Mouse (Mus musculus) embryonic facial prominence, embryonic 13.5 days (tissue): ENCODE results near the gene Tnni3k. TPM values are rescaled to one million over a fixed set of nuclear protein-coding genes. Genes with fewer than 3 reads are reported as not detected.

Experiments used
- ATAC-seq: fragments of 200-750 bp; cut with Nextera tagmentation; 2 replicates; pipeline ENCODE4 v1.8.0; 2017; ENCODE audit warnings: low read depth; ENCODE audit not compliant: insufficient number of reproducible peaks, insufficient read depth, low FRiP score, low TSS enrichment
- H3K27ac ChIP-seq: fragments of 300-500 bp; sonication (generic); 2 replicates; pipeline ENCODE4 v1.5.1; 2015; ENCODE audit warnings: moderate library complexity, mild to moderate bottlenecking, inconsistent platforms
- H3K27me3 ChIP-seq: fragments of 300-500 bp; sonication (generic); 2 replicates; pipeline ENCODE4 v1.6.1; 2015; ENCODE audit warnings: mild to moderate bottlenecking, inconsistent platforms
- H3K36me3 ChIP-seq: fragments of 300-500 bp; sonication (generic); 2 replicates; pipeline ENCODE4 v1.6.1; 2015; ENCODE audit warnings: mild to moderate bottlenecking, inconsistent platforms
- H3K4me1 ChIP-seq: fragments of 300-500 bp; sonication (generic); 2 replicates; pipeline ENCODE4 v1.6.1; 2015; ENCODE audit warnings: inconsistent platforms
- H3K4me2 ChIP-seq: fragments of 300-500 bp; sonication (generic); 2 replicates; pipeline ENCODE4 v1.6.1; 2015; ENCODE audit warnings: moderate library complexity, mild to moderate bottlenecking, inconsistent platforms
- H3K4me3 ChIP-seq: fragments of 300-500 bp; sonication (generic); 2 replicates; pipeline ENCODE4 v1.5.1; 2015; ENCODE audit warnings: mild to moderate bottlenecking, inconsistent platforms
- H3K9ac ChIP-seq: fragments of 300-500 bp; sonication (generic); 2 replicates; pipeline ENCODE4 v1.6.1; 2015; ENCODE audit warnings: mild to moderate bottlenecking, inconsistent platforms
- H3K9me3 ChIP-seq: fragments of 300-500 bp; sonication (generic); 2 replicates; pipeline ENCODE4 v1.6.1; 2016; ENCODE audit warnings: inconsistent platforms
- WGBS: fragments of 180-500 bp; shearing (Covaris S2); methylation state at CpG from one replicate; pipeline ENCODE4 v1.1.7; 2015; ENCODE audit warnings: mixed read lengths; 5-methylcytosine and 5-hydroxymethylcytosine counted together
- polyA plus RNA-seq: library from polyadenylated mRNA; unstranded; fragments of >200 nt; fragmentation: Nextera tagmentation; extraction: Ambion mirVana; gene quantifications from 2 replicates; pipeline ENCODE4 v1.2.1, GENCODE M21; 2015

Gene Tnni3k
- polyA plus RNA-seq = 0.08 and 0.10 TPM in 2 replicates

DNA sequence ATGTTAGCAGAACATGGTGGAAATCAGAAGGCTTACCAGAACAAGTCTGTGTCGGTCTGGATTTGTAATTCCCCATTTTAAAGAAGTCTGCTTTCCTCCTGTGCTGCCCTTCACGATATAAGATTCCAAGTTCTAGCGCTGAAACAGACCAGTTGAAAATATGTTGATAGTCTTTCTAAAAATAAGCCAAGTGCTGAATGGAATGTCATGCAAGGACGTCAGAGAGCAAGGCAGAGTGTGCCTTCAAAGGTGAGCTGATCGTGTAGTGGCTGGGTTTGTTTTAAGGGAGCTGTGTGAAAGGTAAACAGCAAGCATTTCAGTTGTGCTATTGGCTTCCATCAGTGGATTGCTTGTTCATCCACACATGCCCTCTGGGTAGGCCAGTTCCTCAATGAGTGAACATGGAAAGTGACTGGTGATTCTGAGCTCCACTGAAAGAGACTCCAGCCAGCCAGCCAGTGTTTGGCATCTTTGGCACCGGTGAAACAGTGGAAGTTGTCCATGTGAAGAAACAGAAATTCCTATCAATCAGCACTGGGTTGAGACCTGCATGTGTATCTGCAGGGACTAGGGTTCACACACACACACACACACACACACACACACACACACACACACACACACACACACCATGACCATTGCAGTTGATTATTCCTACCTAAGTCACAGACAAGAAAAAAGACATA is at the start of gene Tnni3k:
Gene Tnni3k, minus strand, starts transcription at position 177 of the 686 bp plus-strand sequence.
- Histone ChIP-seq H3K9ac (no peak within 1 kb of the TSS), H3K4me2 (no peak within 1 kb of the TSS), H3K9me3 (no peaks in the 10 kb centered on the region), H3K4me3 (no peak within 1 kb of the TSS), H3K36me3 (no peaks in the 10 kb centered on the region), H3K4me1 (no peaks in the 10 kb centered on the region), H3K27ac (no peak within 1 kb of the TSS), H3K27me3 (no peaks in the 10 kb centered on the region)
- 72% methylated on average over 6 of the region's 6 CpGs for WGBS
- ATAC-seq = no peak

DNA sequence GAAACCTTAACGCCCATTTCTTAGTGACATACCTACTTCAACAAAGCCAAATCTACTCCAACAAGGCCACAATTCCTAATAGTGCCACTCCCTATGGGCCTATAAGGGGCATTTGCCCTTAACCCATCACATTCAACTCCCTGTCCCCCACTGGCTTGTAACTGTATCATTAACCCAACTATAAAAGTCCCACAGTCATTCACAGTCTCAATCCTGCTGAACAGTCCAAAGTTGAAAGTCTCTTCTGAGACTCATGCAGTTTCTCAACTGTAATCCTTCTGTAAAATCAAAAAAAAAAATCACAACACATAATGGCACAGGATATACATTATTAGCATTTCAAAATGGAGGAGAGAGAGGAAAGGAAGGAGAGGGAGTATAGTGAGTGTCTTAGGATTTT is 44.1 kb upstream of the Tnni3k start:
- no peak overlapping the region for H3K27ac ChIP-seq
- no peak overlapping the region for H3K4me3 ChIP-seq
- no peak for ATAC-seq
- H3K27me3 ChIP-seq = no peaks in the 10 kb centered on the region
- no peaks in the 10 kb centered on the region for H3K4me1 ChIP-seq
- H3K9me3 ChIP-seq = no peaks in the 10 kb centered on the region
- H3K9ac ChIP-seq = no peak overlapping the region
- 75% methylated on average over 1 of the region's 1 CpGs for WGBS
- no peak overlapping the region for H3K4me2 ChIP-seq
- H3K36me3 ChIP-seq = no peaks in the 10 kb centered on the region

DNA sequence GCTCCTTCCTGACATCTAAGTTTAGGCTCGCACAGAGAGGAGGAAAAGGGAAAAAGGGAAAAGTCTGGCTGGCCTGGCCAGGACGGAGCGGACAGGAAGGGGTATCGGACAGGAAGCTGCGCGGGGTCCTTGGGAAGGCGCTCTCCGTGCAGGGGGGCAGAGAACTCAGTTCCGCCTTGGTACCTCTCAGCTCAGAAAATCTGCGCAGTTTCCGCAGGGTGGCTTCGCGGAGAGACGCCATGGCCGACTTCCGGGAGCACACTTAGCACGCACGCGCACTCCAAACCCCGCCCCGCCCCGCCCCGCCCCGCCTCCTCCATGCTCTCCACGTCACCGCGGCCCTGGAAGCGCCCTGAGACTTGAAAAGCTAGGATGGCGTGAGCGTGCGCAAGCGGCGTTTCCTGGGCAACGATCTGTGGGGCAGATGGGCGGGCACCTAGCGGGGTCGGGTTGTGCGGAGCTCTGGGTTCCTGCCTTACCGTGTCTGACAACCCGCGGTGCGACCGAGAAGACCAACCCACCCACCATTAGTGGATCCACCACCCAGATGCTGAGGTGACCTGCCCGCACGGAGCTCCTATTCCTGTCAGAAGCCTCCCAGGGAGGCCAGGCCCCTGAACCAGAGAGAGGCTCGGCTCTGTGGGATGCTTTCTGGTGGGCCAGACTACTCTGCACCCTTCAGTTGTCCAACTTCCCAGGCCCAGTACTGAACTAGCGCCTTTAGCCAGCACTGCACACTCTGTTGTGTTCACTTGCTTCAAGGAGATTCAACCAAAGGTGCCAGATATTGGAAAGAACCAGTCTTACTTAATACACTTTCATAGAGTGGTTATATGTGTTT is 38.1 kb upstream of the Tnni3k start, which contains the start of the genes Fpgt and Lrriq3:
Gene Fpgt, minus strand, starts transcription at position 288 of the 841 bp plus-strand sequence.
Gene Lrriq3, plus strand, starts transcription at position 319 of the 841 bp plus-strand sequence.
- Histone ChIP-seq H3K36me3 (no peaks in the 10 kb centered on the region), H3K27ac (peak within 1 kb of the TSS; percentile 84), H3K9ac (peak within 1 kb of the TSS; percentile 81), H3K9me3 (no peaks in the 10 kb centered on the region), H3K27me3 (no peaks in the 10 kb centered on the region), H3K4me3 (peak within 1 kb of the TSS; percentile 70), H3K4me2 (peak within 1 kb of the TSS; percentile 66), H3K4me1 (no peaks in the 10 kb centered on the region)
- WGBS = under 1% methylated on average over 47 of the region's 47 CpGs
- ATAC-seq = peak; percentile 99

GRCm38 (mm10) chr3:155092081-155092480 is 36.9 kb upstream of the Tnni3k start:
- no peaks in the 10 kb centered on the region for H3K4me1 ChIP-seq
- H3K27ac ChIP-seq = no peak overlapping the region
- 96% methylated on average over 6 of the region's 6 CpGs for WGBS
- H3K9ac ChIP-seq = no peak overlapping the region
- peak overlapping the region; percentile 70 for H3K4me3 ChIP-seq
- H3K27me3 ChIP-seq = no peaks in the 10 kb centered on the region
- H3K36me3 ChIP-seq = peaks cover 8% of the 10 kb centered on the region
- ATAC-seq = no peak
- H3K4me2 ChIP-seq = peak overlapping the region; percentile 66
- H3K9me3 ChIP-seq = no peaks in the 10 kb centered on the region

DNA sequence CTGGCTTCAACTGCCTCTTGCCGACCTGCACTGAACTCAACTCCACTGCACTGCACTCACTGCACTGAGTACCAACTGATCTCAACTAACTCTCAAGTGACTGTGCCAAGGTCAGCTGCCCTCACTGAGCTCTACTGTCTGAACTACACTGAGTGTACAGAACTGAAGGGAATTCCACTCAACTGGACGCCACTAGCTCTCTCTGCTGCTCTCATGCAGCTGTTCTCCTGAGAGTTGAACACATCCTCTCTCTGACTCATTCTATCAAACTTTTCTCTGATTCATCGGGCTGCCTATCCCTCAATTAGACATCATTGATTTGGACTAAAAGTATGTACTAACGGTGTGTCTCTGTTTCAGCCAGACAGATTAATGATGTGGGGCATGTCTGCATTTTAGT is 22.7 kb upstream of the Tnni3k start:
- no peak overlapping the region for H3K9ac ChIP-seq
- no peak for ATAC-seq
- WGBS = 84% methylated on average over 4 of the region's 4 CpGs
- H3K4me3 ChIP-seq = no peak overlapping the region
- no peak overlapping the region for H3K4me2 ChIP-seq
- no peaks in the 10 kb centered on the region for H3K27me3 ChIP-seq
- no peaks in the 10 kb centered on the region for H3K4me1 ChIP-seq
- no peaks in the 10 kb centered on the region for H3K9me3 ChIP-seq
- no peak overlapping the region for H3K27ac ChIP-seq
- no peaks in the 10 kb centered on the region for H3K36me3 ChIP-seq

DNA sequence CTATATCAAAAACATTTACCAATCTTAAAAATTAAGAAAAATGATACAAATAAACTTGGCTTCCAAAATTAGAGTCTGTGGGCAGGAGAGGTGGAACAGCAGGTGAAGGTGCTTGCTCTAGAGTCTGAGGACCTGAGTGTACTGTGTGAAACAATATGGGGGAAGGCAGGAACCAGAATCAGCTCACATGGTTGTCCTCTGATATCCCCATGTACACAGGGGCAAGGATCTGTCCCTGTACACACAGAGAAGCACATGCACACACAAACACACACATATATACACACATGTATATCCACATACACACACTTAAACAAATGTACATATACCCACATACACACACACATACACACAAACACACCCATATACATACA is 4.2 kb upstream of the Tnni3k start:
- Histone ChIP-seq H3K4me1 (no peaks in the 10 kb centered on the region), H3K9ac (no peak overlapping the region), H3K4me3 (no peak overlapping the region), H3K9me3 (no peaks in the 10 kb centered on the region), H3K4me2 (no peak overlapping the region), H3K27me3 (no peaks in the 10 kb centered on the region), H3K27ac (no peak overlapping the region), H3K36me3 (no peaks in the 10 kb centered on the region)
- ATAC-seq = no peak

DNA sequence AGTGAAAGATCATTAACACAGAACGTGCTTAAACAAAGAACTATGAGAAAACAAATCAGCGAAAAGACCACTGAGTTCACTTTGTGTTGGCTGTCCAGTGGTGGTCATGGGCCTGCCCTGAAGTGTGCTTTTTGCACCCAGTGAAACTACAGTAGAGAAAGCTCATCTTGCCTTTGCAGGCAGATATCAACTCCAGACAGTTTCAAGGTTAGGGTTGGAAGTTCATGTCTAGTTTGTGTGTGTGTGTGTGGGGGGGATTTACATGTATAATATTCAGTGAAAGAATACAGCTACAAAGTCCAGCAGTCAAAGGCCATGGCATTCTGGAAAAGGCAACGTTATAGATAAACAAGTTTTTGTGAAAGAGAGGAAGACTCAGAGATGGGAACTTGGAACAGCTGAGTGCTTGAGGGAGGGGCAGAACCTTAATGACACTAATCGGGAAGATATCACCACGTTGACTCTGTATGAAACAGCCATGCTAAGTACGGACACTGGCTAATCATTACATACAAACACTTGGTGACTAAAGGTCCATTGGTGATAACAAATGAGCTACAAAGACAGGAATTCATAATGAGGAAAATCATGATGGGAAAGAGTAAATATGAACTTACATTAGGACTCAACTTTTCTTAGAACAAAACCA is 3.7 kb upstream of the Tnni3k start:
- Histone ChIP-seq H3K36me3 (no peaks in the 10 kb centered on the region), H3K27ac (no peak overlapping the region), H3K9ac (no peak overlapping the region), H3K27me3 (no peaks in the 10 kb centered on the region), H3K4me1 (no peaks in the 10 kb centered on the region), H3K9me3 (no peaks in the 10 kb centered on the region), H3K4me3 (no peak overlapping the region), H3K4me2 (no peak overlapping the region)
- ATAC-seq = no peak
- 78% methylated on average over 6 of the region's 6 CpGs for WGBS

- Histone ChIP-seq H3K9me3 (no peaks in the 10 kb centered on the region), H3K4me1 (no peaks in the 10 kb centered on the region), H3K4me3 (no peak overlapping the region), H3K27ac (no peak overlapping the region), H3K4me2 (no peak overlapping the region), H3K36me3 (no peaks in the 10 kb centered on the region), H3K9ac (no peak overlapping the region), H3K27me3 (no peaks in the 10 kb centered on the region)
- no peak for ATAC-seq
Measured at GRCm38 (mm10) chr3:155057566-155057965, 2.4 kb upstream of the Tnni3k start.

DNA sequence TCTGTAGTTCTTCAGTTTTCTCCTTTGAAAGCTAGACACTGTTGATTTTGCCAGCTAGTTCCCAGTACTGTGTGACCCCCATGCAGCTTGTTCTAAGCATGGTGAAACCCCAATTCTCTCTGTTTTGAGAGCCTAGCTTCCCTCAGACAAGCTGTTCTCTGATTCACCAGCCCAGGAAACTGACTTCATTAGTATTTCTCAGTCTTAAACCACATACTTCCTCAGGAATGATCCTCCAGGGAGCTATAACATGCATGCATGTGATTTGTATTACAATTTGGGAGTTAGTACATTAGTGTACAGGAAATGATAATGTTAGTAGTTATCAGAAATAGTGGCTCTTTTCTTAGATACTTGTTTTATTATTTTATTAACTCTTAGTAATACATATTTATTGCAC is 1.4 kb upstream of the Tnni3k start:
- H3K9me3 ChIP-seq = no peaks in the 10 kb centered on the region
- no peaks in the 10 kb centered on the region for H3K4me1 ChIP-seq
- no peak overlapping the region for H3K4me3 ChIP-seq
- H3K9ac ChIP-seq = no peak overlapping the region
- ATAC-seq = no peak
- no peaks in the 10 kb centered on the region for H3K27me3 ChIP-seq
- H3K27ac ChIP-seq = no peak overlapping the region
- H3K4me2 ChIP-seq = no peak overlapping the region
- no peaks in the 10 kb centered on the region for H3K36me3 ChIP-seq

- H3K4me1 ChIP-seq = no peaks in the 10 kb centered on the region
- H3K4me3 ChIP-seq = no peak overlapping the region
- no peaks in the 10 kb centered on the region for H3K27me3 ChIP-seq
Measured at GRCm38 (mm10) chr3:155053189-155053588, 2.0 kb downstream of the Tnni3k start.

GRCm38 (mm10) chr3:155052021-155052420 is 3.2 kb downstream of the Tnni3k start:
- H3K9me3 ChIP-seq = no peaks in the 10 kb centered on the region

More at GRCm38 (mm10) chr3:155053189-155053588, 2.0 kb downstream of the Tnni3k start:
- Histone ChIP-seq H3K27ac (no peak overlapping the region), H3K9me3 (no peaks in the 10 kb centered on the region), H3K4me2 (no peak overlapping the region), H3K9ac (no peak overlapping the region), H3K36me3 (no peaks in the 10 kb centered on the region)
- 62% methylated on average over 1 of the region's 1 CpGs for WGBS
- ATAC-seq = no peak

More at GRCm38 (mm10) chr3:155052021-155052420, 3.2 kb downstream of the Tnni3k start:
- H3K4me2 ChIP-seq = no peak overlapping the region
- H3K9ac ChIP-seq = no peak overlapping the region
- ATAC-seq = no peak
- H3K27me3 ChIP-seq = no peaks in the 10 kb centered on the region
- no peak overlapping the region for H3K4me3 ChIP-seq
- H3K36me3 ChIP-seq = no peaks in the 10 kb centered on the region
- H3K27ac ChIP-seq = no peak overlapping the region
- no peaks in the 10 kb centered on the region for H3K4me1 ChIP-seq
